Mouse (Mus musculus) heart, adult 2 months (tissue): ENCODE measurements around the gene Primpol.

Experiments used
- CTCF ChIP-seq: fragments of 200-600 bp; IDR thresholded peaks from 2 replicates; pipeline ENCODE4 v1.8.1; 2022; ENCODE audit warnings: antibody characterized with exemption, mild to moderate bottlenecking, moderate library complexity
- EP300 ChIP-seq: fragments of 200-500 bp; IDR thresholded peaks from 2 replicates; pipeline ENCODE4 v1.6.1; 2011; ENCODE audit warnings: low read depth, low read length, control low read depth; ENCODE audit not compliant: insufficient read depth

- no peak for TF ChIP-seq CTCF
- TF ChIP-seq EP300 = no peak
Measured at GRCm38 (mm10) chr8:46587911-46588310, 29.1 kb downstream of the Primpol start.
